Mouse (Mus musculus) stomach, postnatal 0 days (tissue): Measurements from ENCODE around the gene Cep170b. TPM values are rescaled to one million over a fixed set of nuclear protein-coding genes. Genes with fewer than 3 reads are reported as not detected.

Source experiments
- ATAC-seq: fragments of 200-750 bp; cut with Nextera tagmentation; 2 replicates; pipeline ENCODE4 v1.8.0; 2017; ENCODE audit not compliant: low FRiP score, low TSS enrichment
- DNase-seq: peaks from one replicate; pipeline ENCODE4 v3.0.0-alpha.2; 2016; ENCODE audit warnings: low spot score
- H3K27ac ChIP-seq: fragments of 300-500 bp; sonication (generic); replicated peaks from 2 replicates; pipeline ENCODE4 v1.5.1; 2014; ENCODE audit warnings: mild to moderate bottlenecking, control low read depth
- H3K27me3 ChIP-seq: fragments of 300-500 bp; sonication (generic); 2 replicates; pipeline ENCODE4 v1.6.1; 2014; ENCODE audit warnings: low read length; ENCODE audit not compliant: control insufficient read depth, insufficient read depth
- H3K36me3 ChIP-seq: fragments of 300-500 bp; sonication (generic); 2 replicates; pipeline ENCODE4 v1.6.1; 2014; ENCODE audit warnings: low read length, mixed read lengths; ENCODE audit not compliant: control insufficient read depth, insufficient read depth
- H3K4me1 ChIP-seq: fragments of 300-500 bp; sonication (generic); replicated peaks from 2 replicates; pipeline ENCODE4 v1.6.1; 2014; ENCODE audit warnings: antibody characterized with exemption; ENCODE audit not compliant: control insufficient read depth, insufficient read depth
- H3K4me2 ChIP-seq: fragments of 300-500 bp; sonication (generic); replicated peaks from 2 replicates; pipeline ENCODE4 v1.6.1; 2014; ENCODE audit warnings: low read depth, mild to moderate bottlenecking, control low read depth, moderate library complexity
- H3K4me3 ChIP-seq: fragments of 300-500 bp; sonication (generic); 2 replicates; pipeline ENCODE4 v1.5.1; 2014; ENCODE audit warnings: low read depth, low read length, control low read depth
- H3K9ac ChIP-seq: fragments of 300-500 bp; sonication (generic); 2 replicates; pipeline ENCODE4 v1.6.1; 2014; ENCODE audit warnings: mild to moderate bottlenecking, low read length, control low read depth, mixed read lengths
- H3K9me3 ChIP-seq: fragments of 300-500 bp; sonication (generic); 2 replicates; pipeline ENCODE4 v1.6.1; 2016; ENCODE audit warnings: low read length; ENCODE audit not compliant: control insufficient read depth
- CTCF ChIP-seq: IDR thresholded peaks from 2 replicates; pipeline ENCODE4 v1.5.1; 2016; ENCODE audit warnings: antibody characterized with exemption, low read depth, mild to moderate bottlenecking, moderate library complexity
- EP300 ChIP-seq: optimal IDR thresholded peaks from 2 replicates; pipeline ENCODE3; 2016; ENCODE audit warnings: antibody characterized with exemption
- WGBS: fragments of 180-500 bp; shearing (Covaris S2); extraction: QIAGEN DNeasy Blood & Tissue Kit; methylation state at CpG from one replicate; pipeline ENCODE4 v1.1.7; 2014; 5-methylcytosine and 5-hydroxymethylcytosine counted together
- microRNA-seq: library from miRNA; unstranded; fragments of <30 nt; microRNA quantifications from one replicate; pipeline ENCODE4, GENCODE M21; 2016
- polyA plus RNA-seq: library from polyadenylated mRNA; unstranded; fragments of >200 nt; fragmentation: Nextera tagmentation; extraction: Ambion mirVana; gene quantifications from 2 replicates; pipeline ENCODE4 v1.2.1, GENCODE M21; 2015

Cep170b gene
- polyA plus RNA-seq, 1 experiment from 2014 or later: 20.7 TPM

DNA sequence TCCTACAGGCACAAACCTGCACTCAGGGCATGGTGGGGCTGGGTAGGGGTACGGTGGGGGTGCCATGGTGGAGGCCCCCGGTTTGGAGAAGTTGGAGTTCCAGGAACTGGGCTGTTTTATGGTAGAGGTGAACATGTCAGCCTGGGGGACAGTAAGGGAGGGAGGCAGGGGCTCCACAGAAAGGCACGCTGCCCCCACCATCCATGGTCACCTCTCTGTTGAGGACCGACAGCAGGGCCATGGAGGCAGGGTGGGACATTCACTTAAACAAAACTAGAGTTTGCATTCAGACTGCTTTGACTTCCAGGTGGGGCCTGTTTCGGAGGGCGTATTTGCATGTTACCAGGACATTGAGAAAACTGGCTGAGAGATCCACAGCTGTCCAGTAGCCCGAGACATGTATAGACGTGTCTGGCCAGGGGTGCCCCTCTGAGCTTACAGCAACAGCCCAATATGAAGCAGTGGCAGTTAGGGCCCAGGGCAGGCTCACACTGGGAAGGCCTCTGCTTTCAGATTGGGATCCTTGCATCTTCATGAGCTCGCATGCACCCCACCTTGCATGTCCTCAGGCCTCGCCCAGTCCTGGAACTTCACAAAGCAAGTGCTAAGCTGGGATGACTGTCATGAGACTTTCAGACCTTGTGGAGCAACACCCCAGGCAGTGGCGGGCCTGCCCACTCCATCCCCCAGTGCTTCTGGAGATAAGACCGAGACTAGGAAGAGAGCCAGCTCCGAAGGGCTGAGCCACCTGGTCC lies 73.5 kb downstream of the Cep170b start:
- peak overlapping the region; percentile 82 for H3K27ac ChIP-seq
- TF ChIP-seq CTCF (no peak), EP300 (no peak)
- H3K36me3 ChIP-seq: no peaks in the 10 kb centered on the region
- no peaks in the 10 kb centered on the region for H3K9me3 ChIP-seq
- H3K27me3 ChIP-seq: no peaks in the 10 kb centered on the region
- ATAC-seq (peak; percentile 21), DNase-seq (peak; percentile 68)
- H3K4me1 ChIP-seq: peaks cover 19% of the 10 kb centered on the region
- H3K4me3 ChIP-seq: no peak overlapping the region
- WGBS: 51% methylated on average over 13 of the region's 13 CpGs
- H3K4me2 ChIP-seq: peak overlapping the region; percentile 37
- H3K9ac ChIP-seq: peak overlapping the region; percentile 2

DNA sequence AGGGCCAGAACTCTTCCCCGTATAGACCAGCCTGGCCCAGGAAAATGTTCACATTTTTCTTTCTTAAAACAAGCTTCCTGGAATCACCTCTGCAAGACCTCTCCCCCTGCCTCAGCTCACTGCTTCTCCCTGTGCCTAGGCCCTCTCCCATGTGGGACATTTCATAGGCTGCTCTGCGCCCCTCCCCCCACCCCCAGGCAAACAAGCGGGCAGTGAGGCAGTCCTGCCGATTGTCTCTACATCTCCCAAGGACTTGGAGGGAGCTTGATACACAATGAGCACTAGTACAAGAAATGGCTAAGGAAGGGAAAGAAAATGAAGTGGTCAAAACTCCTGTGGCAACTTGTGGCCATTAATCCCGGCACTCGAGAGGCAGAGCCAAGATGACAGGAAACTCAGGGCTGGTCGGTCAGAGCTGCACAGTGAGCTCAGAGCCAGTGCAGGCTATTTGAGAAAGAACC lies 74.1 kb downstream of the Cep170b start:
- WGBS: 13% methylated on average over 7 of the region's 7 CpGs
- Histone ChIP-seq H3K36me3 (no peaks in the 10 kb centered on the region), H3K4me2 (peak overlapping the region; percentile 37), H3K4me3 (no peak overlapping the region; the same call in 1 of the 2 replicates), H3K27me3 (no peaks in the 10 kb centered on the region), H3K27ac (peak overlapping the region; percentile 82), H3K9me3 (no peaks in the 10 kb centered on the region), H3K9ac (peak overlapping the region; percentile 2; the same call in 1 of the 2 replicates), H3K4me1 (peaks cover 22% of the 10 kb centered on the region)
- no peak for DNase-seq
- ATAC-seq: no peak
- no peak for TF ChIP-seq EP300
- TF ChIP-seq CTCF: no peak

- TF ChIP-seq EP300 (no peak), CTCF (no peak)
- Histone ChIP-seq H3K36me3 (no peaks in the 10 kb centered on the region), H3K4me3 (peak overlapping the region; percentile 14), H3K27me3 (no peaks in the 10 kb centered on the region), H3K4me1 (peaks cover 22% of the 10 kb centered on the region), H3K9ac (peak overlapping the region; percentile 2; the same call in 1 of the 2 replicates), H3K27ac (peak overlapping the region; percentile 82), H3K9me3 (no peaks in the 10 kb centered on the region), H3K4me2 (peak overlapping the region; percentile 37)
- DNase-seq (no peak), ATAC-seq (no peak)
- 74% methylated on average over 5 of the region's 5 CpGs for WGBS
Measured at GRCm38 (mm10) chr12:112794998-112795397, 74.7 kb downstream of the Cep170b start.

DNA sequence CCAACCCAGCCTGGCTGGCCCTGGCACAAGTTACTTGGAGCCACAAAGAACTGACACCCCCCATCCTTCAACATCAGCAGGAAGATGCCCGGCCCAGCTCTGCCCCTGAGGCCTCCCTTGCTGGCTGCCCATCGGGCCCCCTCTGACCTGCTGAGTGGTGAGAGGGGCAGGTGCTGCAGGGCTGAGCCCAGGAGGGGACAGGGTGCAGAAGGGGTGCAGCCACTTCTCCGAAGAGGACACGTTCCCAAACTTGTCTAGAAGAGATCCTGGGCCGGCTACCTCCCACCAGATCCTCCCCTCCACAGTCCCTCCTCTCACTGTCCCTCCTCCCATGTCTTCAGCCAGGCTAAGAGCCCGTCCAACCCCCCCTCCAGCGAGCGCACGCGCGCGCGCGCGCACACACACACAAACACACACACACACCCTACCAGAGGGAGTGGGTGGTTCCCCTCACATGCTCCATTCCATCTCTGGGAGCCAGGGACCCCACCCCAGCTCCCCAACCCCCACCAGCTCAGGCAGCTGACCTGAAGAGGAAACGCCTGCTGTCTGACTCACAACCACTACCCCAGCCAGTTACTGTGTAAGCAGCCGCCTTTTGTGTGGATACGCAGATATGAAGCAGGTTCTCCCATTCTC lies 75.3 kb downstream of the Cep170b start:
- TF ChIP-seq EP300: no peak
- no peak for TF ChIP-seq CTCF
- peaks cover 22% of the 10 kb centered on the region for H3K4me1 ChIP-seq
- peak overlapping the region; percentile 2; the same call in 1 of the 2 replicates for H3K9ac ChIP-seq

More for the DNA sequence above, 75.3 kb downstream of the Cep170b start:
- ATAC-seq (peak; percentile 76), DNase-seq (peak; percentile 90)
- 18% methylated on average over 18 of the region's 18 CpGs for WGBS
- peak overlapping the region; percentile 37 for H3K4me2 ChIP-seq
- peak overlapping the region; percentile 82 for H3K27ac ChIP-seq
- no peaks in the 10 kb centered on the region for H3K9me3 ChIP-seq
- no peaks in the 10 kb centered on the region for H3K27me3 ChIP-seq
- peak overlapping the region; percentile 14 for H3K4me3 ChIP-seq
- no peaks in the 10 kb centered on the region for H3K36me3 ChIP-seq

Small RNA genes lying within 50 kb of the gene (microRNA-seq; reads per million reads assigned to microRNA genes)
- gene Mir6940: not detected

Other genes starting within 250 kb of the Cep170b start
- not detected in 2 replicates for gene A530016L24Rik, start 231.0 kb upstream of the Cep170b start, polyA plus RNA-seq
- gene Tmem179, start 203.7 kb upstream of the Cep170b start, polyA plus RNA-seq: 1.5 and 1.7 TPM in 2 replicates
- gene Inf2, start 131.7 kb upstream of the Cep170b start, polyA plus RNA-seq: 1.5 and 2.0 TPM in 2 replicates
- gene Adssl1, start 100.4 kb upstream of the Cep170b start, polyA plus RNA-seq: 4.7 and 6.4 TPM in 2 replicates
- gene Siva1, start 75.8 kb upstream of the Cep170b start, polyA plus RNA-seq: 91.5 and 97.1 TPM in 2 replicates
- gene Akt1, start 45.6 kb upstream of the Cep170b start, polyA plus RNA-seq: 84.5 and 98.2 TPM in 2 replicates
- gene Zbtb42, start 41.6 kb upstream of the Cep170b start, polyA plus RNA-seq: 11.3 and 12.1 TPM in 2 replicates
- 9.6 and 9.8 TPM in 2 replicates for gene Pld4, start 40.2 kb downstream of the Cep170b start, polyA plus RNA-seq
- gene Ahnak2, start 82.2 kb downstream of the Cep170b start, polyA plus RNA-seq: 5.4 and 6.3 TPM in 2 replicates
- gene Clba1, start 88.5 kb downstream of the Cep170b start, polyA plus RNA-seq: 6.8 and 7.0 TPM in 2 replicates
- gene Cdca4, start 109.0 kb downstream of the Cep170b start, polyA plus RNA-seq: 37.5 and 41.6 TPM in 2 replicates
- gene Gpr132, start 147.8 kb downstream of the Cep170b start, polyA plus RNA-seq: 0.10 and 0.11 TPM in 2 replicates
- 3.2 and 4.5 TPM in 2 replicates for gene Jag2, start 209.3 kb downstream of the Cep170b start, polyA plus RNA-seq
- 78.6 and 82.7 TPM in 2 replicates for gene Nudt14, start 221.7 kb downstream of the Cep170b start, polyA plus RNA-seq